ENCODE assay signal across 21 mouse cellular contexts in genomic region chr19:17428561-17428914, GRCm38 (mm10).
"Had no signal": no experiment of that assay in that cellular context is flagged by ENCODE, and none has a peak within 500 bp of the region (broad histone marks: within the 10 kb centered on the region; RNA-seq: fewer than 3 reads in every experiment).

No protein-coding gene starts in this region.

- H3K4me3 ChIP-seq: lung, embryonic 15.5 days; midbrain, embryonic 10.5 days; midbrain, embryonic 12.5 days; myocyte; neural tube, embryonic 13.5 days; neural tube, embryonic 15.5 days; stomach, embryonic 15.5 days had no signal

- H3K27me3 ChIP-seq: lung, embryonic 15.5 days; midbrain, embryonic 12.5 days; neural tube, embryonic 13.5 days; neural tube, embryonic 15.5 days; stomach, embryonic 15.5 days had no signal

- H3K27ac ChIP-seq: lung, embryonic 15.5 days; midbrain, embryonic 10.5 days; midbrain, embryonic 12.5 days; neural tube, embryonic 13.5 days; neural tube, embryonic 15.5 days; stomach, embryonic 15.5 days; stomach, postnatal 0 days had no signal

- H3K4me2 ChIP-seq: lung, embryonic 15.5 days; midbrain, embryonic 12.5 days; neural tube, embryonic 13.5 days; neural tube, embryonic 15.5 days; stomach, embryonic 15.5 days had no signal

- H3K9ac ChIP-seq: liver, postnatal 0 days; lung, embryonic 15.5 days; midbrain, embryonic 12.5 days; neural tube, embryonic 13.5 days; neural tube, embryonic 15.5 days; stomach, embryonic 15.5 days had no signal

- H3K9me3 ChIP-seq: lung, embryonic 15.5 days; midbrain, embryonic 10.5 days; midbrain, embryonic 12.5 days; neural tube, embryonic 13.5 days; neural tube, embryonic 15.5 days; stomach, embryonic 15.5 days had no signal

- H3K4me1 ChIP-seq: lung, embryonic 15.5 days; midbrain, embryonic 10.5 days; midbrain, embryonic 12.5 days; neural tube, embryonic 13.5 days; neural tube, embryonic 15.5 days; stomach, embryonic 15.5 days had no signal

- ATAC-seq: liver, postnatal 0 days; lung, postnatal 0 days; midbrain, embryonic 16.5 days had no signal

- H3K36me3 ChIP-seq: lung, embryonic 15.5 days; midbrain, embryonic 10.5 days; midbrain, embryonic 12.5 days; neural tube, embryonic 13.5 days; neural tube, embryonic 15.5 days; stomach, embryonic 15.5 days had no signal

- DNase-seq: liver, postnatal 0 days; lung, adult 2 months; lung, postnatal 14 days; midbrain, embryonic 14.5 days; retina, postnatal 1 day; right cerebral cortex, adult 18-20 months; right cerebral cortex, postnatal 25 days; right cerebral cortex, postnatal 4 days; thymus, adult 2 months; thymus, postnatal 25 days; thymus, postnatal 4 days had no signal
